Mouse (Mus musculus): Measurements from ENCODE around the gene Dis3l2. TPM values are rescaled to one million over a fixed set of nuclear protein-coding genes. Genes with fewer than 3 reads are reported as not detected.

The Dis3l2 gene
- polyA plus RNA-seq, 1 experiment from 2014 or later: 35.0 TPM

- Histone ChIP-seq H3K9me3 (no peaks in the 10 kb centered on the region), H3K27me3 (ENCODE audit: poor library complexity, severe bottlenecking) (no peaks in the 10 kb centered on the region), H3K4me1 (peaks cover 8% of the 10 kb centered on the region), H3K36me3 (replicated peaks) (no peaks in the 10 kb centered on the region), H3K27ac (no peak overlapping the region), H3K4me3 (no peak overlapping the region)
- DNase-seq (ENCODE audit: extremely low spot score, low spot score): no peak
- 30% methylated on average over 2 of the region's 2 CpGs for WGBS
Observed at GRCm38 (mm10) chr1:86698721-86699120, 4.9 kb upstream of the Dis3l2 start.

GRCm38 (mm10) chr1:86699346-86700136 lies 4.1 kb upstream of the Dis3l2 start:
- WGBS: 68% methylated on average over 11 of the region's 11 CpGs
- DNase-seq (ENCODE audit: extremely low spot score, low spot score): no peak

GRCm38 (mm10) chr1:86700367-86700766 lies 3.2 kb upstream of the Dis3l2 start:
- Histone ChIP-seq H3K27me3 (ENCODE audit: poor library complexity, severe bottlenecking) (no peaks in the 10 kb centered on the region), H3K4me3 (no peak overlapping the region), H3K36me3 (replicated peaks) (no peaks in the 10 kb centered on the region), H3K27ac (no peak overlapping the region), H3K9me3 (no peaks in the 10 kb centered on the region), H3K4me1 (peaks cover 21% of the 10 kb centered on the region)
- WGBS: 82% methylated on average over 7 of the region's 7 CpGs
- DNase-seq (ENCODE audit: extremely low spot score, low spot score): no peak

More at GRCm38 (mm10) chr1:86699346-86700136, 4.1 kb upstream of the Dis3l2 start:
- no peaks in the 10 kb centered on the region for H3K36me3 ChIP-seq (replicated peaks)
- H3K4me3 ChIP-seq: no peak overlapping the region
- no peaks in the 10 kb centered on the region for H3K9me3 ChIP-seq
- H3K27ac ChIP-seq: no peak overlapping the region
- H3K4me1 ChIP-seq: peaks cover 13% of the 10 kb centered on the region
- H3K27me3 ChIP-seq (ENCODE audit: poor library complexity, severe bottlenecking): no peaks in the 10 kb centered on the region

GRCm38 (mm10) chr1:86703965-86704326 lies 338 bp downstream of the Dis3l2 start:
- Histone ChIP-seq H3K36me3 (replicated peaks) (no peaks in the 10 kb centered on the region), H3K4me1 (peaks cover 23% of the 10 kb centered on the region), H3K27ac (peak overlapping the region; percentile 96), H3K9me3 (no peaks in the 10 kb centered on the region), H3K4me3 (peak overlapping the region; percentile 96), H3K27me3 (ENCODE audit: poor library complexity, severe bottlenecking) (no peaks in the 10 kb centered on the region)
- no peak for DNase-seq (ENCODE audit: extremely low spot score, low spot score)
- WGBS: 1% methylated on average over 27 of the region's 27 CpGs

- no peaks in the 10 kb centered on the region for H3K27me3 ChIP-seq (ENCODE audit: poor library complexity, severe bottlenecking)
- H3K4me1 ChIP-seq: peaks cover 23% of the 10 kb centered on the region
- H3K9me3 ChIP-seq: no peaks in the 10 kb centered on the region
- peak overlapping the region; percentile 96; the same call in 1 of the 2 replicates for H3K4me3 ChIP-seq
- H3K27ac ChIP-seq: no peak overlapping the region
- WGBS: 86% methylated on average over 3 of the region's 3 CpGs
- H3K36me3 ChIP-seq (replicated peaks): no peaks in the 10 kb centered on the region
- DNase-seq (ENCODE audit: extremely low spot score, low spot score): no peak
Observed at GRCm38 (mm10) chr1:86705461-86705860, 1.9 kb downstream of the Dis3l2 start.

- H3K36me3 ChIP-seq (replicated peaks): no peaks in the 10 kb centered on the region
- H3K27ac ChIP-seq: no peak overlapping the region
- 88% methylated on average over 4 of the region's 4 CpGs for WGBS
- DNase-seq (ENCODE audit: extremely low spot score, low spot score): no peak
- no peaks in the 10 kb centered on the region for H3K9me3 ChIP-seq
- no peaks in the 10 kb centered on the region for H3K27me3 ChIP-seq (ENCODE audit: poor library complexity, severe bottlenecking)
- no peak overlapping the region for H3K4me3 ChIP-seq
- peaks cover 11% of the 10 kb centered on the region for H3K4me1 ChIP-seq
Observed at GRCm38 (mm10) chr1:86709546-86709945, 5.9 kb downstream of the Dis3l2 start.

- Histone ChIP-seq H3K27me3 (ENCODE audit: poor library complexity, severe bottlenecking) (no peaks in the 10 kb centered on the region), H3K36me3 (replicated peaks) (no peaks in the 10 kb centered on the region), H3K27ac (no peak overlapping the region), H3K9me3 (no peaks in the 10 kb centered on the region), H3K4me3 (no peak overlapping the region), H3K4me1 (no peaks in the 10 kb centered on the region)
- DNase-seq (ENCODE audit: extremely low spot score, low spot score): no peak
- 94% methylated on average over 2 of the region's 2 CpGs for whole genome bisulfite sequencing
Observed at GRCm38 (mm10) chr1:86712045-86712444, 8.4 kb downstream of the Dis3l2 start.

GRCm38 (mm10) chr1:86713054-86713453 lies 9.4 kb downstream of the Dis3l2 start:
- no peaks in the 10 kb centered on the region for H3K27me3 ChIP-seq (ENCODE audit: poor library complexity, severe bottlenecking)
- WGBS: 94% methylated on average over 4 of the region's 4 CpGs
- H3K4me1 ChIP-seq: no peaks in the 10 kb centered on the region
- H3K9me3 ChIP-seq: no peaks in the 10 kb centered on the region
- no peak overlapping the region for H3K27ac ChIP-seq
- H3K4me3 ChIP-seq: no peak overlapping the region
- DNase-seq (ENCODE audit: extremely low spot score, low spot score): no peak
- H3K36me3 ChIP-seq (replicated peaks): no peaks in the 10 kb centered on the region

- H3K4me3 ChIP-seq: no peak overlapping the region
- WGBS: 86% methylated on average over 1 of the region's 1 CpGs
- DNase-seq (ENCODE audit: extremely low spot score, low spot score): no peak
- H3K36me3 ChIP-seq (replicated peaks): no peaks in the 10 kb centered on the region
- no peak overlapping the region for H3K27ac ChIP-seq
- no peaks in the 10 kb centered on the region for H3K27me3 ChIP-seq (ENCODE audit: poor library complexity, severe bottlenecking)
- no peaks in the 10 kb centered on the region for H3K4me1 ChIP-seq
- no peaks in the 10 kb centered on the region for H3K9me3 ChIP-seq
Observed at GRCm38 (mm10) chr1:86718190-86718589, 14.6 kb downstream of the Dis3l2 start.

- DNase-seq (ENCODE audit: extremely low spot score, low spot score): no peak
- 94% methylated on average over 4 of the region's 4 CpGs for WGBS
- Histone ChIP-seq H3K36me3 (replicated peaks) (no peaks in the 10 kb centered on the region), H3K27ac (no peak overlapping the region), H3K4me3 (no peak overlapping the region), H3K27me3 (ENCODE audit: poor library complexity, severe bottlenecking) (no peaks in the 10 kb centered on the region), H3K9me3 (no peaks in the 10 kb centered on the region), H3K4me1 (no peaks in the 10 kb centered on the region)
Observed at GRCm38 (mm10) chr1:86719391-86719790, 15.8 kb downstream of the Dis3l2 start.

- no peaks in the 10 kb centered on the region for H3K9me3 ChIP-seq
- no peaks in the 10 kb centered on the region for H3K27me3 ChIP-seq (ENCODE audit: poor library complexity, severe bottlenecking)
- WGBS: 74% methylated on average over 2 of the region's 2 CpGs
- H3K4me1 ChIP-seq: no peaks in the 10 kb centered on the region
- no peak overlapping the region for H3K4me3 ChIP-seq
- H3K36me3 ChIP-seq (replicated peaks): no peaks in the 10 kb centered on the region
- H3K27ac ChIP-seq: no peak overlapping the region
- DNase-seq (ENCODE audit: extremely low spot score, low spot score): no peak
Observed at GRCm38 (mm10) chr1:86733160-86733821, 29.7 kb downstream of the Dis3l2 start.

- Histone ChIP-seq H3K27me3 (ENCODE audit: poor library complexity, severe bottlenecking) (no peaks in the 10 kb centered on the region), H3K4me3 (no peak overlapping the region), H3K27ac (no peak overlapping the region), H3K36me3 (replicated peaks) (no peaks in the 10 kb centered on the region), H3K9me3 (no peaks in the 10 kb centered on the region), H3K4me1 (no peaks in the 10 kb centered on the region)
- 93% methylated on average over 1 of the region's 1 CpGs for WGBS
- DNase-seq (ENCODE audit: extremely low spot score, low spot score): no peak
Observed at GRCm38 (mm10) chr1:86736414-86736813, 32.8 kb downstream of the Dis3l2 start.

GRCm38 (mm10) chr1:86742896-86743295 lies 39.3 kb downstream of the Dis3l2 start:
- Histone ChIP-seq H3K4me3 (no peak overlapping the region), H3K4me1 (no peaks in the 10 kb centered on the region; the same call in 1 of the 2 replicates), H3K27me3 (ENCODE audit: poor library complexity, severe bottlenecking) (no peaks in the 10 kb centered on the region), H3K27ac (no peak overlapping the region), H3K9me3 (no peaks in the 10 kb centered on the region), H3K36me3 (replicated peaks) (peaks cover 35% of the 10 kb centered on the region)
- WGBS: 57% methylated on average over 3 of the region's 3 CpGs
- DNase-seq (ENCODE audit: extremely low spot score, low spot score): no peak

All from forebrain, embryonic 10.5 days (tissue).